ENCODE assay signal across 8 mouse cellular contexts in genomic region chr13:98573261-98574056, GRCm38 (mm10).
DNase-seq lines count a peak whose midpoint lies in the region; ATAC-seq and TF ChIP-seq lines count a peak whose summit lies in the region.

No protein-coding gene starts in this region.

- TF ChIP-seq CTCF in cortical plate, adult 2 months (IDR thresholded peaks at IDR 0.05; ENCODE audit: extremely low read depth, insufficient read depth, low read length), result no peak

- peak overlapping the region; percentile 50; the same call in 1 of the 2 replicates for H3K9ac ChIP-seq in heart, embryonic 11.5 days (ENCODE audit: low read depth, low read length)
- peak overlapping the region; percentile 57 for H3K9ac ChIP-seq in hindbrain, embryonic 13.5 days
- 0 out of 2 replicates have a peak overlapping the region, but pooled peaks have one; percentile 2 for H3K9ac ChIP-seq in midbrain, embryonic 15.5 days

- ATAC-seq in heart, embryonic 11.5 days (replicated peaks; ENCODE audit: insufficient number of reproducible peaks, low FRiP score, low TSS enrichment), result no peak
- ATAC-seq in hindbrain, embryonic 13.5 days (ENCODE audit: low FRiP score), result peak; percentile 55; the same call in 1 of the 2 replicates
- ATAC-seq in midbrain, embryonic 15.5 days (replicated peaks), result peak; percentile 69

- H3K9me3 ChIP-seq in heart, embryonic 11.5 days (replicated peaks; ENCODE audit: control insufficient read depth, low read length), result no peaks in the 10 kb centered on the region
- no peaks in the 10 kb centered on the region for H3K9me3 ChIP-seq in hindbrain, embryonic 13.5 days
- no peaks in the 10 kb centered on the region for H3K9me3 ChIP-seq in midbrain, embryonic 15.5 days

- H3K4me3 ChIP-seq in heart, embryonic 11.5 days (ENCODE audit: low read depth, low read length), result peak overlapping the region; percentile 52
- 0 out of 2 replicates have a peak overlapping the region, but pooled peaks have one; percentile 7 for H3K4me3 ChIP-seq in cortical plate, adult 2 months (ENCODE audit: insufficient read depth, low read length)
- H3K4me3 ChIP-seq in hindbrain, embryonic 13.5 days, result peak overlapping the region; percentile 41
- peak overlapping the region; percentile 33 for H3K4me3 ChIP-seq in midbrain, embryonic 15.5 days

- H3K4me2 ChIP-seq in heart, embryonic 11.5 days, result peak overlapping the region; percentile 90
- H3K4me2 ChIP-seq in hindbrain, embryonic 13.5 days, result peak overlapping the region; percentile 64
- peak overlapping the region; percentile 54 for H3K4me2 ChIP-seq in midbrain, embryonic 15.5 days

- H3K4me1 ChIP-seq in heart, embryonic 11.5 days (ENCODE audit: control insufficient read depth, insufficient read depth, low read length), result 0 out of 2 replicates have a peak, but pooled peaks cover 10% of the 10 kb centered on the region
- H3K4me1 ChIP-seq in cortical plate, adult 2 months (ENCODE audit: control insufficient read depth, insufficient read depth, low read length), result no peaks in the 10 kb centered on the region
- peaks cover 23% of the 10 kb centered on the region for H3K4me1 ChIP-seq in hindbrain, embryonic 13.5 days (replicated peaks)
- peaks cover 21% of the 10 kb centered on the region for H3K4me1 ChIP-seq in midbrain, embryonic 15.5 days

- H3K27me3 ChIP-seq in heart, embryonic 11.5 days (ENCODE audit: control insufficient read depth, insufficient read depth, low read length), result peaks cover 27% of the 10 kb centered on the region
- H3K27me3 ChIP-seq in hindbrain, embryonic 13.5 days, result peaks cover 84% of the 10 kb centered on the region
- H3K27me3 ChIP-seq in midbrain, embryonic 15.5 days (replicated peaks), result peaks cover 72% of the 10 kb centered on the region

- no peak overlapping the region for H3K27ac ChIP-seq in heart, embryonic 11.5 days (ENCODE audit: low read depth, low read length)
- H3K27ac ChIP-seq in cortical plate, adult 2 months (ENCODE audit: insufficient read depth, low read length), result no peak overlapping the region
- no peak overlapping the region for H3K27ac ChIP-seq in hindbrain, embryonic 13.5 days
- H3K27ac ChIP-seq in midbrain, embryonic 15.5 days, result no peak overlapping the region

- no peak for TF ChIP-seq POLR2A in cortical plate, adult 2 months (IDR thresholded peaks at IDR 0.05; ENCODE audit: extremely low read depth, insufficient read depth, low read length)

- H3K36me3 ChIP-seq in heart, embryonic 11.5 days (ENCODE audit: control insufficient read depth, insufficient read depth, low read length), result no peaks in the 10 kb centered on the region
- H3K36me3 ChIP-seq in hindbrain, embryonic 13.5 days, result no peaks in the 10 kb centered on the region
- no peaks in the 10 kb centered on the region for H3K36me3 ChIP-seq in midbrain, embryonic 15.5 days (replicated peaks)

- no peak for DNase-seq in heart, postnatal 14 days
- no peak for DNase-seq in adrenal gland, adult 8-10 months
- no peak for DNase-seq in thymus, postnatal 0 days (ENCODE audit: low spot score)
- no peak for DNase-seq in left cerebral cortex, adult 9 months (ENCODE audit: low spot score in 2 of 2)

- 23% methylated on average over 39 of the region's 39 CpGs for WGBS in heart, embryonic 11.5 days (ENCODE audit: insufficient replicate concordance)
- WGBS in hindbrain, embryonic 13.5 days, result 15% methylated on average over 39 of the region's 39 CpGs
- WGBS in midbrain, embryonic 15.5 days, result 10% methylated on average over 39 of the region's 39 CpGs

- intact Hi-C loops in heart, postnatal 14 days (cut with DNase I), result no loop called here

Comparison
In these comparisons a context has a peak if more than half of its experiments do, and no peak if none do; other contexts are left out.
1. H3K9ac ChIP-seq: peak in every context shown above with its lines; median percentile 57 in hindbrain, embryonic 13.5 days; 50 in heart, embryonic 11.5 days; 2 in midbrain, embryonic 15.5 days.